Mouse (Mus musculus) neural tube, embryonic 15.5 days (tissue): ENCODE results near the gene Ccdc33. TPM values are rescaled to one million over a fixed set of nuclear protein-coding genes. Genes with fewer than 3 reads are reported as not detected.
A peak's percentile ranks its signal among the peaks of the same experiment; 100 is the strongest.

Source experiments
- ATAC-seq: fragments of 200-750 bp; cut with Nextera tagmentation; 2 replicates; pipeline ENCODE4 v1.8.0; 2017; ENCODE audit warnings: mild to moderate bottlenecking, moderate TSS enrichment, moderate library complexity; ENCODE audit not compliant: low FRiP score
- H3K27ac ChIP-seq: fragments of 300-500 bp; sonication (generic); replicated peaks from 2 replicates; pipeline ENCODE4 v1.5.1; 2015; ENCODE audit warnings: mild to moderate bottlenecking, inconsistent platforms
- H3K27me3 ChIP-seq: fragments of 300-500 bp; sonication (generic); replicated peaks from 2 replicates; pipeline ENCODE4 v1.6.1; 2015; ENCODE audit warnings: inconsistent platforms
- H3K36me3 ChIP-seq: fragments of 300-500 bp; sonication (generic); 2 replicates; pipeline ENCODE4 v1.6.1; 2015; ENCODE audit warnings: inconsistent platforms
- H3K4me1 ChIP-seq: fragments of 300-500 bp; sonication (generic); 2 replicates; pipeline ENCODE4 v1.6.1; 2015; ENCODE audit warnings: inconsistent platforms
- H3K4me2 ChIP-seq: fragments of 300-500 bp; sonication (generic); 2 replicates; pipeline ENCODE4 v1.6.1; 2015; ENCODE audit warnings: inconsistent platforms, mild to moderate bottlenecking, moderate library complexity
- H3K4me3 ChIP-seq: fragments of 300-500 bp; sonication (generic); replicated peaks from 2 replicates; pipeline ENCODE4 v1.5.1; 2015; ENCODE audit warnings: mild to moderate bottlenecking, inconsistent platforms
- H3K9ac ChIP-seq: fragments of 300-500 bp; sonication (generic); replicated peaks from 2 replicates; pipeline ENCODE4 v1.6.1; 2015; ENCODE audit warnings: mild to moderate bottlenecking, inconsistent platforms
- H3K9me3 ChIP-seq: fragments of 300-500 bp; sonication (generic); replicated peaks from 2 replicates; pipeline ENCODE4 v1.6.1; 2016; ENCODE audit warnings: inconsistent platforms
- WGBS: fragments of 180-500 bp; shearing (Covaris S2); methylation state at CpG from one replicate; pipeline ENCODE4 v1.1.7; 2015; ENCODE audit warnings: mixed read lengths; 5-methylcytosine and 5-hydroxymethylcytosine counted together
- polyA plus RNA-seq: library from polyadenylated mRNA; unstranded; fragments of >200 nt; fragmentation: Nextera tagmentation; extraction: Ambion mirVana; gene quantifications from 2 replicates; pipeline ENCODE4 v1.2.1, GENCODE M21; 2015

Gene Ccdc33
- polyA plus RNA-seq, 1 experiment from 2014 or later = 0.13 TPM

GRCm38 (mm10) chr9:58009015-58009362, 109.6 kb downstream of the Ccdc33 start:
- Histone ChIP-seq H3K27ac (peak overlapping the region; percentile 70), H3K4me2 (peak overlapping the region; percentile 35), H3K36me3 (no peaks in the 10 kb centered on the region), H3K9ac (0 out of 2 replicates have a peak overlapping the region, but pooled peaks have one; percentile 8), H3K9me3 (no peaks in the 10 kb centered on the region), H3K4me3 (peak overlapping the region; percentile 4; the same call in 1 of the 2 replicates), H3K27me3 (no peaks in the 10 kb centered on the region), H3K4me1 (peaks cover 15% of the 10 kb centered on the region)
- ATAC-seq = peak; percentile 91
- 5% methylated on average over 6 of the region's 6 CpGs for WGBS

GRCm38 (mm10) chr9:58008336-58009014, 110.1 kb downstream of the Ccdc33 start:
- no peaks in the 10 kb centered on the region for H3K9me3 ChIP-seq
- H3K27me3 ChIP-seq = no peaks in the 10 kb centered on the region
- H3K27ac ChIP-seq = peak overlapping the region; percentile 70
- peak overlapping the region; percentile 35 for H3K4me2 ChIP-seq
- H3K36me3 ChIP-seq = no peaks in the 10 kb centered on the region
- ATAC-seq = peak; percentile 58
- H3K9ac ChIP-seq = 0 out of 2 replicates have a peak overlapping the region, but pooled peaks have one; percentile 8
- H3K4me3 ChIP-seq = peak overlapping the region; percentile 4; the same call in 1 of the 2 replicates
- H3K4me1 ChIP-seq = peaks cover 15% of the 10 kb centered on the region
- WGBS = 59% methylated on average over 12 of the region's 12 CpGs

- H3K4me3 ChIP-seq = no peak within 1 kb of the TSS
- H3K4me2 ChIP-seq = no peak within 1 kb of the TSS
- H3K36me3 ChIP-seq = no peaks in the 10 kb centered on the region
- peaks cover 15% of the 10 kb centered on the region for H3K4me1 ChIP-seq
- no peak within 1 kb of the TSS for H3K9ac ChIP-seq
- H3K9me3 ChIP-seq = no peaks in the 10 kb centered on the region
- H3K27ac ChIP-seq = no peak within 1 kb of the TSS
- H3K27me3 ChIP-seq = peaks cover under 1% of the 10 kb centered on the region; the same call in 1 of the 2 replicates
- no peak for ATAC-seq
- WGBS = 87% methylated on average over 16 of the region's 16 CpGs
Observed at GRCm38 (mm10) chr9:58005753-58006461, 112.7 kb downstream of the Ccdc33 start, which contains the start of gene Cyp11a1. TSS of gene Cyp11a1 (plus strand) at chr9:58006411.

- no peak overlapping the region for H3K9ac ChIP-seq
- H3K36me3 ChIP-seq = no peaks in the 10 kb centered on the region
- no peak overlapping the region for H3K4me2 ChIP-seq
- ATAC-seq = no peak
- H3K4me3 ChIP-seq = no peak overlapping the region
- peaks cover 1% of the 10 kb centered on the region; the same call in 1 of the 2 replicates for H3K4me1 ChIP-seq
- H3K27me3 ChIP-seq = peaks cover 8% of the 10 kb centered on the region
- 34% methylated on average over 2 of the region's 2 CpGs for WGBS
- H3K27ac ChIP-seq = no peak overlapping the region
- no peaks in the 10 kb centered on the region for H3K9me3 ChIP-seq
Observed at GRCm38 (mm10) chr9:58003272-58003671, 115.4 kb downstream of the Ccdc33 start.

DNA sequence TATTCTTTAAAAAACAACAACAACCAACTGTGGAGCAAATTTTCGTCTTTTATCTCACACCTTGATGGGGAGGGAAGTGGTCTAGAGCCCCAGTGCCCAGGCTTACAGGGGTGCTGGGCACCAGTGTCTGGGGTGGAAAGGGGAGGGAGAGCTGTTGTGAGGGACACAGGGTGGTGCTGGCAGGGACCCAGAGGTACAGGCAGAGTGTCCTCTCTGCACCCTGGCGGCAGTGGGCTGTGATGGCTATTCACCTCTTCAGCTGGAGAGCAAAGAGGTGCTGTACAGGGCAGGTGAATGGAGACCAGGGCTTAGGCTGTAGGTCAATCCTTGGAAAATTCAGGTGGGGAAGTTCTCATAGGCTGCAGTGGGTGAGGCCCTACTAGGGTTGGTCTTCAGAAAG, 118.9 kb downstream of the Ccdc33 start:
- peaks cover 9% of the 10 kb centered on the region for H3K4me1 ChIP-seq
- H3K36me3 ChIP-seq = no peaks in the 10 kb centered on the region
- 53% methylated on average over 2 of the region's 2 CpGs for WGBS
- H3K4me3 ChIP-seq = no peak overlapping the region
- H3K4me2 ChIP-seq = no peak overlapping the region
- no peaks in the 10 kb centered on the region for H3K9me3 ChIP-seq
- H3K9ac ChIP-seq = no peak overlapping the region
- ATAC-seq = no peak
- H3K27me3 ChIP-seq = peaks cover 19% of the 10 kb centered on the region
- H3K27ac ChIP-seq = no peak overlapping the region

DNA sequence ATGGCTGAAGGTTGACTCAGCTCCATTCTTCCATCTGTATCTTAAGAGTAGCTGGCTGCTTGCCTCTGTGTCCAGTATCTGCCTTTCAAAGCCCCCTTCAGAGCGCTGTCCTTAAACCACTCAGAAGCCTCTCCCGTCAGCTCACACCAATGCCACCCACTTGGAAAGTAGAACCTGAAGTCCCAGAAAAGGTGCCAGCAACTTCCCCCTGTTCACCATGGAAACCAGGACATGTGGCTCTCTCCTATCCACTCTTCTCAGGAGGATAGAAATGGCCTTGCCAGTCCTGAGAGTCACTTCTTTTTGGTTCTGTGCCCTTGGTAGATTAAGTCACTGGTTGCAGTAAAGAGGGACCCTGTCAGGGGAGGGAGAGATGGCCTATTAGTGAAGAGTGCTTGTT, 119.9 kb downstream of the Ccdc33 start:
- Histone ChIP-seq H3K27ac (no peak overlapping the region), H3K36me3 (no peaks in the 10 kb centered on the region), H3K9me3 (no peaks in the 10 kb centered on the region), H3K27me3 (peaks cover 19% of the 10 kb centered on the region), H3K4me2 (peak overlapping the region; percentile 83), H3K4me3 (no peak overlapping the region), H3K9ac (no peak overlapping the region), H3K4me1 (peaks cover 9% of the 10 kb centered on the region)
- WGBS = 57% methylated on average over 2 of the region's 2 CpGs
- ATAC-seq = no peak

GRCm38 (mm10) chr9:57998032-57998659, 120.5 kb downstream of the Ccdc33 start:
- peak; percentile 84 for ATAC-seq
- peak overlapping the region; percentile 83 for H3K4me2 ChIP-seq
- H3K36me3 ChIP-seq = no peaks in the 10 kb centered on the region
- H3K4me3 ChIP-seq = peak overlapping the region; percentile 40
- H3K9me3 ChIP-seq = no peaks in the 10 kb centered on the region
- peak overlapping the region; percentile 47 for H3K9ac ChIP-seq
- H3K27ac ChIP-seq = peak overlapping the region; percentile 35; the same call in 1 of the 2 replicates
- peaks cover 9% of the 10 kb centered on the region for H3K4me1 ChIP-seq
- under 1% methylated on average over 20 of the region's 20 CpGs for WGBS
- peaks cover 19% of the 10 kb centered on the region for H3K27me3 ChIP-seq

- Histone ChIP-seq H3K27ac (peak overlapping the region; percentile 54; the same call in 1 of the 2 replicates), H3K36me3 (no peaks in the 10 kb centered on the region), H3K9me3 (no peaks in the 10 kb centered on the region), H3K4me1 (peaks cover 12% of the 10 kb centered on the region), H3K4me3 (peak overlapping the region; percentile 40), H3K9ac (peak overlapping the region; percentile 47), H3K27me3 (peaks cover 19% of the 10 kb centered on the region), H3K4me2 (peak overlapping the region; percentile 83)
- WGBS = 18% methylated on average over 13 of the region's 13 CpGs
- ATAC-seq = peak; percentile 95
Observed at GRCm38 (mm10) chr9:57997511-57998031, 121.1 kb downstream of the Ccdc33 start.

GRCm38 (mm10) chr9:57995282-57995681, 123.3 kb downstream of the Ccdc33 start:
- no peak overlapping the region for H3K27ac ChIP-seq
- H3K9me3 ChIP-seq = no peaks in the 10 kb centered on the region
- no peaks in the 10 kb centered on the region for H3K36me3 ChIP-seq
- H3K9ac ChIP-seq = no peak overlapping the region
- H3K27me3 ChIP-seq = peaks cover 15% of the 10 kb centered on the region
- peaks cover 12% of the 10 kb centered on the region for H3K4me1 ChIP-seq
- H3K4me3 ChIP-seq = no peak overlapping the region
- no peak for ATAC-seq
- WGBS = 38% methylated on average over 4 of the region's 4 CpGs
- H3K4me2 ChIP-seq = no peak overlapping the region

DNA sequence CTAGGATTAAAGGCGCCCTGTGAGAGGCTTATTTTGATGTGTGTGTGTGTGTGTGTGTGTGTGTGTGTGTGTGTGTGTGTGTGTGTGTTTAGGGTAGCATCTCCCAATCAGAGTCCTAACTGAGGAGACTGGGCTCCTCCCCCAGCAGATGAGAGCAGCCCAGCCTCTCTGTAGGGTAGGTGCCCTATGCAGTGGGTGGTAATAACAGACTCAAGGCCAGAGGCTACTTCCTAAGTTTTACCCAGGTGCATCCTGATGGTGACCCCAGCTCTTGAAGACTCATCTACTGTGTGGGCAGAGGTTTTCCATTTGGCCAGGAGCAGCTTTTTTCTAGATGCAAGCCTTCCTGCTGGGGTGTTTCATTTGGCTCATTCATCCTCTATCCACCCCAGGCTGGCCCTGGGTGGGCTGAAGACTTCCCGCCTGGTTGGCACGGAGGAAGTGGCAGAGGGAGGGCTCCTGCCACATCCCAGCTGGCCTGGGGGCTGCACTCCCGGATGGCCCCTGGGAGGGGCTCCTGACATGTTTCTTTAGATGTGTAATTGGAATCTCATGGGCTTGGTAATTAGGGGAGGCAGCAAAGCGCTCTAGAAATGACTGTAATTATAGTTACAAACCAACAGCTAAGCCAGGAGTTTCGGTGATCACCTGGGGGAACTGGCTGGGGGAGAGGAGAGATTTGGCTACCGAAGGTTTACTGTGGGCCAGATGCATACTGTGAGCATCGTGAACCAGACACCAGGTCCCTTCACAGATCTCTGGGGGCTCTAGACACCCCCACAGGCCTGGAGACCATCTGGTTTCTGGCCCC, 125.6 kb downstream of the Ccdc33 start:
- Histone ChIP-seq H3K4me2 (no peak overlapping the region), H3K9ac (no peak overlapping the region), H3K27ac (no peak overlapping the region), H3K4me1 (peaks cover 9% of the 10 kb centered on the region), H3K36me3 (no peaks in the 10 kb centered on the region), H3K27me3 (peaks cover 11% of the 10 kb centered on the region), H3K9me3 (no peaks in the 10 kb centered on the region), H3K4me3 (no peak overlapping the region)
- no peak for ATAC-seq
- 37% methylated on average over 8 of the region's 8 CpGs for WGBS

DNA sequence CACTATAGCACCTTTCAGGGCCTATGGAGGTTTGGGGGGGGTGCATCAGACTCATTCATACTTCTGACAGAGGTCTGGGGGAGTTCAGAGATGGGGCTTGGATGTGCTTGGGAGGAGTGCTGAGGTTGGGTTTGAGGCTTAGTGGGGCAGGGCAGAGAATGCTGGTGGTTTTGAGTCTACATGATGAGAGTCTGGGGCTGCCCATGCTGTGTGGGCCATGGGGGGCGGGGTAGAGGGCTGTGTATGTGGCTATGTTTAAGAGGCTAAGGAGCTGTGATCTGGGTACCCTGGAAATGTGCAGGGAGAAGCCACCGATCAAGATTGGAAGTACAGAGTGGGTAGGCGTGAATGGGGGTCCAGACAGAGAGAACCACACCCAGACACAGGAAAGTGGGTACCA, 126.6 kb downstream of the Ccdc33 start:
- H3K4me2 ChIP-seq = no peak overlapping the region
- peaks cover 11% of the 10 kb centered on the region for H3K27me3 ChIP-seq
- H3K4me3 ChIP-seq = no peak overlapping the region
- 98% methylated on average over 3 of the region's 3 CpGs for WGBS
- ATAC-seq = no peak
- H3K27ac ChIP-seq = no peak overlapping the region
- H3K36me3 ChIP-seq = no peaks in the 10 kb centered on the region
- H3K9ac ChIP-seq = no peak overlapping the region
- 0 out of 2 replicates have a peak, but pooled peaks cover 3% of the 10 kb centered on the region for H3K4me1 ChIP-seq
- no peaks in the 10 kb centered on the region for H3K9me3 ChIP-seq
